Mouse (Mus musculus) liver, adult 2 months (tissue): ENCODE data around the gene Hoxa2. TPM values are rescaled to one million over a fixed set of nuclear protein-coding genes. Genes with fewer than 3 reads are reported as not detected.

Experiments
- DNase-seq: peaks from one replicate; pipeline ENCODE4 v3.0.0-alpha.2; 2011; ENCODE audit warnings: low read depth, low spot score; ENCODE audit errors: extremely low read depth
- H3K27ac ChIP-seq: fragments of 200-500 bp; replicated peaks from 2 replicates; pipeline ENCODE4 v1.5.1; 2012; ENCODE audit warnings: low read depth, mild to moderate bottlenecking, control low read depth, inconsistent platforms, low read length; ENCODE audit not compliant: insufficient read depth
- H3K27me3 ChIP-seq: fragments of 200-500 bp; 2 replicates; pipeline ENCODE4 v1.6.1; 2012; ENCODE audit warnings: mild to moderate bottlenecking, moderate library complexity, low read length, inconsistent platforms; ENCODE audit not compliant: control insufficient read depth, insufficient read depth
- H3K36me3 ChIP-seq: fragments of 200-500 bp; 2 replicates; pipeline ENCODE4 v1.6.1; 2012; ENCODE audit warnings: low read length, inconsistent platforms; ENCODE audit not compliant: control insufficient read depth, insufficient read depth
- H3K4me1 ChIP-seq: fragments of 200-500 bp; 2 replicates; pipeline ENCODE4 v1.6.1; 2011; ENCODE audit warnings: low read length; ENCODE audit not compliant: control insufficient read depth, insufficient read depth
- H3K4me3 ChIP-seq: fragments of 200-500 bp; 2 replicates; pipeline ENCODE4 v1.5.1; 2011; ENCODE audit warnings: low read depth, mild to moderate bottlenecking, control low read depth, low read length, moderate library complexity; ENCODE audit not compliant: insufficient read depth
- H3K79me2 ChIP-seq: fragments of 200-500 bp; 2 replicates; pipeline ENCODE4 v1.6.1; 2012; ENCODE audit warnings: inconsistent platforms, mild to moderate bottlenecking, low read length, moderate library complexity; ENCODE audit not compliant: control insufficient read depth, insufficient read depth
- H3K9ac ChIP-seq: fragments of 200-500 bp; 2 replicates; pipeline ENCODE4 v1.6.1; 2012; ENCODE audit warnings: low read depth, mild to moderate bottlenecking, control low read depth, inconsistent platforms, low read length
- CTCF ChIP-seq: fragments of 200-500 bp; IDR thresholded peaks from 2 replicates; pipeline ENCODE4 v1.5.1; 2011; ENCODE audit warnings: low read depth, low read length, control low read depth
- POLR2A ChIP-seq: fragments of 200-500 bp; IDR thresholded peaks from 2 replicates; pipeline ENCODE4 v1.6.1; 2011; ENCODE audit warnings: low read length, control low read depth; ENCODE audit not compliant: insufficient read depth; ENCODE audit errors: extremely low read depth
- WGBS: fragments of 180-500 bp; shearing (Covaris S2); methylation state at CpG from one replicate; pipeline ENCODE4 v1.1.7; 2018; 5-methylcytosine and 5-hydroxymethylcytosine counted together
- polyA plus RNA-seq: library from polyadenylated mRNA; depleted of rRNA; stranded (reverse); fragments of >200 nt; gene quantifications from 2 replicates; pipeline ENCODE4 v1.2.3, GENCODE M21; 2012
- total RNA-seq: library from RNA; depleted of rRNA; stranded (reverse); fragments of >200 nt; gene quantifications from 2 replicates; pipeline ENCODE4 v1.2.3, GENCODE M21; 2014

The Hoxa2 gene
- total and polyA plus RNA-seq, 2 experiments = 0.09 to 0.27 TPM

DNA sequence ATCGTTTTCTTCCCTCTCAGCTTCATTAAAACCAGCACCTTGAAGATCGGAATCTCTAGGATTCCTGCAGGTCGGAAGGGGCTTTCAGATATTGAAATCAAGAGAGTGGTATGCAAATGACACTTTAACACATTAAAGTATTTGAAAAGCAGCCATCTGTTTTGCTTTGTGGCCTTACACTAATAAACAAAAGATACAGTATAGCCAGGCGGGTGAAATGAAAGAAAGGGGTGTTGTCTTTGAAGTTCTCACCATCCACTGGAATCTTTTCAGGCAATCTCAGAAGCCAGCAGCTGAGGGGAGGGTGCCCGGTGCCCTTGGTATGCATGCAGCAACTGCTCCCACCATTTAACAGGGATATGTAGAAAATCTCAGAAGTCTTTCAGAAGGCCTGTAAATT is 10.6 kb downstream of the Hoxa2 start:
- Histone ChIP-seq H3K79me2 (no peaks in the 10 kb centered on the region), H3K4me1 (no peaks in the 10 kb centered on the region), H3K27ac (no peak overlapping the region), H3K9ac (no peak overlapping the region), H3K36me3 (no peaks in the 10 kb centered on the region), H3K27me3 (peaks cover 12% of the 10 kb centered on the region; the same call in 1 of the 2 replicates), H3K4me3 (no peak overlapping the region)
- DNase-seq = no peak
- TF ChIP-seq CTCF = no peak
- TF ChIP-seq POLR2A = no peak
- 34% methylated on average over 5 of the region's 5 CpGs for WGBS

GRCm38 (mm10) chr6:52153270-52153669 is 11.4 kb downstream of the Hoxa2 start:
- no peak overlapping the region for H3K4me3 ChIP-seq
- H3K79me2 ChIP-seq = no peaks in the 10 kb centered on the region
- peaks cover 12% of the 10 kb centered on the region; the same call in 1 of the 2 replicates for H3K27me3 ChIP-seq
- TF ChIP-seq CTCF (no peak), POLR2A (no peak)
- no peak overlapping the region for H3K27ac ChIP-seq
- DNase-seq = peak; percentile 25
- no peaks in the 10 kb centered on the region for H3K4me1 ChIP-seq
- H3K9ac ChIP-seq = no peak overlapping the region
- 18% methylated on average over 6 of the region's 6 CpGs for WGBS
- no peaks in the 10 kb centered on the region for H3K36me3 ChIP-seq

- H3K4me1 ChIP-seq = no peaks in the 10 kb centered on the region
- TF ChIP-seq CTCF (no peak), POLR2A (no peak)
- H3K4me3 ChIP-seq = no peak overlapping the region
- H3K27ac ChIP-seq = no peak overlapping the region
- H3K79me2 ChIP-seq = no peaks in the 10 kb centered on the region
- H3K9ac ChIP-seq = no peak overlapping the region
- H3K36me3 ChIP-seq = no peaks in the 10 kb centered on the region
- no peak for DNase-seq
- peaks cover 6% of the 10 kb centered on the region; the same call in 1 of the 2 replicates for H3K27me3 ChIP-seq
- 24% methylated on average over 16 of the region's 16 CpGs for WGBS
Observed at GRCm38 (mm10) chr6:52152226-52153193, 12.1 kb downstream of the Hoxa2 start.

GRCm38 (mm10) chr6:52151571-52151970 is 13.1 kb downstream of the Hoxa2 start:
- no peak overlapping the region for H3K27ac ChIP-seq
- no peak for DNase-seq
- 39% methylated on average over 4 of the region's 4 CpGs for WGBS
- no peaks in the 10 kb centered on the region for H3K4me1 ChIP-seq
- H3K79me2 ChIP-seq = no peaks in the 10 kb centered on the region
- no peak overlapping the region for H3K4me3 ChIP-seq
- no peaks in the 10 kb centered on the region for H3K36me3 ChIP-seq
- H3K9ac ChIP-seq = no peak overlapping the region
- peaks cover 3% of the 10 kb centered on the region; the same call in 1 of the 2 replicates for H3K27me3 ChIP-seq
- no peak for TF ChIP-seq POLR2A
- TF ChIP-seq CTCF = no peak

- no peak overlapping the region for H3K9ac ChIP-seq
- no peaks in the 10 kb centered on the region for H3K79me2 ChIP-seq
- no peaks in the 10 kb centered on the region for H3K36me3 ChIP-seq
- peaks cover 5% of the 10 kb centered on the region; the same call in 1 of the 2 replicates for H3K27me3 ChIP-seq
- no peak overlapping the region for H3K27ac ChIP-seq
- no peak overlapping the region for H3K4me3 ChIP-seq
- DNase-seq = no peak
- 22% methylated on average over 16 of the region's 16 CpGs for WGBS
- H3K4me1 ChIP-seq = no peaks in the 10 kb centered on the region
- TF ChIP-seq CTCF (no peak), POLR2A (no peak)
Observed at GRCm38 (mm10) chr6:52150401-52150966, 14.1 kb downstream of the Hoxa2 start.

DNA sequence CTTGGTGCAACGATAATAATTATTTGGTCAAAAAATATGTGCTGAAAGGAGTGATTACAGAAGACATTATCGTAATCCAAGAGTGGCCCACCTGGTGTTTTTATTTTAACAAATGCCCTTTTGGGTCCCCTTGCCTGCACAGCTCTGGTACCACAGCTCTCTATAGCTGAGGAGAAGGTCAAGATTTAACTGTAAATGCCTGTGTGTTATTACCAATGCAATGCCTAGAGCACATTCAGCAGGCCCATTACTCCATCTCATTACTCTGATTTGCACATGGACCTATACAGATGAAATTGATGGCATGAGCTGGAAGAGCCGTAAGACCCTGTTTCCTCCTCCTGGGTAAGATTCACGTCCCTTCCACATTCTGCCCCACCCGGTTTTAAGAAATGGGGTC is 25.5 kb downstream of the Hoxa2 start:
- 89% methylated on average over 5 of the region's 5 CpGs for WGBS
- no peaks in the 10 kb centered on the region for H3K27me3 ChIP-seq
- no peaks in the 10 kb centered on the region for H3K4me1 ChIP-seq
- TF ChIP-seq CTCF (no peak), POLR2A (no peak)
- no peaks in the 10 kb centered on the region for H3K79me2 ChIP-seq
- no peak for DNase-seq
- H3K9ac ChIP-seq = no peak overlapping the region
- H3K27ac ChIP-seq = no peak overlapping the region
- H3K4me3 ChIP-seq = no peak overlapping the region
- H3K36me3 ChIP-seq = no peaks in the 10 kb centered on the region
